Mouse (Mus musculus) E14TG2a.4 (cell line): Measurements from ENCODE around the gene Fbxo41.

Experiments
- H3K27me3 ChIP-seq: 2 replicates; pipeline ENCODE4 v1.6.1; 2014; ENCODE audit warnings: low read length, control low read depth; ENCODE audit not compliant: insufficient read depth
- H3K36me3 ChIP-seq: 2 replicates; pipeline ENCODE4 v1.6.1; 2014; ENCODE audit warnings: low read length, control low read depth; ENCODE audit not compliant: insufficient read depth
- H3K4me1 ChIP-seq: replicated peaks from 2 replicates; pipeline ENCODE4 v1.6.1; 2014; ENCODE audit warnings: low read depth, low read length, control low read depth
- H3K4me3 ChIP-seq: replicated peaks from 2 replicates; pipeline ENCODE4 v1.5.1; 2014; ENCODE audit warnings: mild to moderate bottlenecking, low read length
- H3K9me3 ChIP-seq: 2 replicates; pipeline ENCODE4 v1.6.1; 2014; ENCODE audit warnings: low read length, control low read depth
- CTCF ChIP-seq: conservative IDR thresholded peaks from 2 replicates; pipeline ENCODE4 v1.5.1; 2014; ENCODE audit warnings: low read length
- NANOG ChIP-seq: IDR thresholded peaks from 2 replicates; pipeline ENCODE4 v1.6.1; 2014; ENCODE audit warnings: borderline replicate concordance, low read length, mixed read lengths
- POU5F1 ChIP-seq: IDR thresholded peaks from 2 replicates; pipeline ENCODE4 v1.6.1; 2014; ENCODE audit warnings: low read length, borderline replicate concordance

Fbxo41 gene

GRCm38 (mm10) chr6:85447351-85447750 is 55.4 kb downstream of the Fbxo41 start:
- H3K4me3 ChIP-seq: no peak overlapping the region
- no peaks in the 10 kb centered on the region for H3K27me3 ChIP-seq
- H3K4me1 ChIP-seq: peaks cover 44% of the 10 kb centered on the region
- H3K36me3 ChIP-seq: peaks cover 69% of the 10 kb centered on the region
- H3K9me3 ChIP-seq: no peaks in the 10 kb centered on the region
- no peak for TF ChIP-seq CTCF
- no peak for TF ChIP-seq POU5F1
- no peak for TF ChIP-seq NANOG

GRCm38 (mm10) chr6:85445286-85445685 is 57.5 kb downstream of the Fbxo41 start:
- H3K27me3 ChIP-seq: no peaks in the 10 kb centered on the region
- no peaks in the 10 kb centered on the region for H3K9me3 ChIP-seq
- no peak overlapping the region for H3K4me3 ChIP-seq
- H3K36me3 ChIP-seq: peaks cover 90% of the 10 kb centered on the region
- peaks cover 58% of the 10 kb centered on the region for H3K4me1 ChIP-seq
- no peak for TF ChIP-seq POU5F1
- TF ChIP-seq NANOG: no peak
- no peak for TF ChIP-seq CTCF

GRCm38 (mm10) chr6:85444266-85444965 is 58.4 kb downstream of the Fbxo41 start:
- H3K27me3 ChIP-seq: no peaks in the 10 kb centered on the region
- no peaks in the 10 kb centered on the region for H3K9me3 ChIP-seq
- H3K4me1 ChIP-seq: peaks cover 62% of the 10 kb centered on the region
- no peak overlapping the region for H3K4me3 ChIP-seq
- TF ChIP-seq NANOG: no peak
- no peak for TF ChIP-seq POU5F1
- no peak for TF ChIP-seq CTCF
- H3K36me3 ChIP-seq: peaks cover 98% of the 10 kb centered on the region

GRCm38 (mm10) chr6:85443488-85444233 is 59.1 kb downstream of the Fbxo41 start:
- H3K9me3 ChIP-seq: no peaks in the 10 kb centered on the region
- H3K27me3 ChIP-seq: no peaks in the 10 kb centered on the region
- peaks cover 100% of the 10 kb centered on the region for H3K36me3 ChIP-seq
- TF ChIP-seq POU5F1 (no peak), CTCF (no peak), NANOG (no peak)
- peaks cover 64% of the 10 kb centered on the region for H3K4me1 ChIP-seq
- no peak overlapping the region for H3K4me3 ChIP-seq

- Histone ChIP-seq H3K9me3 (no peaks in the 10 kb centered on the region), H3K4me3 (no peak overlapping the region), H3K27me3 (no peaks in the 10 kb centered on the region), H3K36me3 (peaks cover 97% of the 10 kb centered on the region), H3K4me1 (peaks cover 57% of the 10 kb centered on the region)
- TF ChIP-seq POU5F1 (no peak), NANOG (no peak), CTCF (no peak)
Measured at GRCm38 (mm10) chr6:85441142-85441541, 61.7 kb downstream of the Fbxo41 start.

GRCm38 (mm10) chr6:85436631-85437030 is 66.2 kb downstream of the Fbxo41 start:
- Histone ChIP-seq H3K27me3 (no peaks in the 10 kb centered on the region), H3K9me3 (no peaks in the 10 kb centered on the region), H3K36me3 (peaks cover 69% of the 10 kb centered on the region), H3K4me1 (peaks cover 66% of the 10 kb centered on the region), H3K4me3 (no peak overlapping the region)
- TF ChIP-seq NANOG (no peak), CTCF (no peak), POU5F1 (no peak)

- TF ChIP-seq POU5F1 (no peak), NANOG (no peak), CTCF (no peak)
- H3K4me3 ChIP-seq: no peak overlapping the region
Measured at GRCm38 (mm10) chr6:85436204-85436603, 66.6 kb downstream of the Fbxo41 start.

GRCm38 (mm10) chr6:85433865-85434264 is 68.9 kb downstream of the Fbxo41 start:
- H3K4me1 ChIP-seq: peaks cover 58% of the 10 kb centered on the region
- H3K4me3 ChIP-seq: no peak overlapping the region
- TF ChIP-seq CTCF (no peak), POU5F1 (no peak), NANOG (no peak)
- no peaks in the 10 kb centered on the region for H3K9me3 ChIP-seq
- H3K36me3 ChIP-seq: peaks cover 41% of the 10 kb centered on the region
- H3K27me3 ChIP-seq: 0 out of 2 replicates have a peak, but pooled peaks cover 3% of the 10 kb centered on the region

More at GRCm38 (mm10) chr6:85436204-85436603, 66.6 kb downstream of the Fbxo41 start:
- peaks cover 67% of the 10 kb centered on the region for H3K4me1 ChIP-seq
- peaks cover 65% of the 10 kb centered on the region for H3K36me3 ChIP-seq
- H3K9me3 ChIP-seq: no peaks in the 10 kb centered on the region
- H3K27me3 ChIP-seq: no peaks in the 10 kb centered on the region
